Mouse (Mus musculus): ENCODE measurements around the gene Svs5. TPM values are rescaled to one million over a fixed set of nuclear protein-coding genes. Genes with fewer than 3 reads are reported as not detected.

The Svs5 gene
- total RNA-seq, 2 experiments from 2014 or later = not detected

DNA sequence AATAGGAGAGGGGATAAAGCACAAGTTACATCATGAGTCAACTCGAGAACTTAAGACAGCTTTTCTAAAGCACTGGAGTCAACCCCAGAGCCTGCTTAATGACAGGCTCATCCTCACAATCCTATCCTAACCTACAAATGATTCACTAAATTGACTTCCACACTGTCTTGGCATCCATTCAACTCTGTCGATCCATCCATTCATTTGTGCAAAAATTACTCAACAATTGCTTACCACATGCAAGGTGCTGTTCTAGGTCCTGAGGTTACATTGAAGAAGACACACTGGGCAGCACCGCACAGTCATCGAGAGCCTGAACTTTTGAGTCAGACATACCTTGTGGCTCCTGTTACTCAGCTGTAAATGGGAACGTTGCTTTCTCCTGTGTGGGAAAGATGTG lies 26.5 kb downstream of the Svs5 start:
- DNase-seq (ENCODE audit: extremely low spot score in 1 of 2, low spot score in 2 of 2) = no peak
- H3K4me3 ChIP-seq = no peak overlapping the region
- TF ChIP-seq CTCF (IDR thresholded peaks at IDR 0.05) = no peak
- intact Hi-C loops (cut with DNase I) = no loop called here
- no peak overlapping the region for H3K27ac ChIP-seq

DNA sequence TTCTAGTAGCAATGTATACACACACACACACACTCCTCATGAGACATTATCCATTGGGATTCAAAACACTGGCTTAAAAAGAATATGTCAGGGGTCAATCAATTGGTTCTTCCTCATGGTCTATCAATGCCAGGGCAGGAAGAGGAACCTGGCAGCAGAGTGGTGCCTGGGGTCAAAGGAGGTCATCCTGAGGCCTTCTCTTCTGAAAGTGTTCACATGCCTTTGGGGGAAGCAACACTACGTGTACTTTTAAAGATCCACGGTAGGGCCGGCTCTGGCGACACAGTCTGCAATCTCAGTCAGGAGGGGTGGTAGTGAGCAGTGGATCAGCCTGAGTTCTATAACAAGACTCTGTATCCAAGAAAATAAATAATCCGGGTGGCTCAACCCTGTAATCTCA lies 27.1 kb downstream of the Svs5 start:
- Histone ChIP-seq H3K4me3 (no peak overlapping the region), H3K27ac (no peak overlapping the region)
- DNase-seq (ENCODE audit: extremely low spot score in 1 of 2, low spot score in 2 of 2) = no peak
- intact Hi-C loops (cut with DNase I) = no loop called here
- no peak for TF ChIP-seq CTCF (IDR thresholded peaks at IDR 0.05)

DNA sequence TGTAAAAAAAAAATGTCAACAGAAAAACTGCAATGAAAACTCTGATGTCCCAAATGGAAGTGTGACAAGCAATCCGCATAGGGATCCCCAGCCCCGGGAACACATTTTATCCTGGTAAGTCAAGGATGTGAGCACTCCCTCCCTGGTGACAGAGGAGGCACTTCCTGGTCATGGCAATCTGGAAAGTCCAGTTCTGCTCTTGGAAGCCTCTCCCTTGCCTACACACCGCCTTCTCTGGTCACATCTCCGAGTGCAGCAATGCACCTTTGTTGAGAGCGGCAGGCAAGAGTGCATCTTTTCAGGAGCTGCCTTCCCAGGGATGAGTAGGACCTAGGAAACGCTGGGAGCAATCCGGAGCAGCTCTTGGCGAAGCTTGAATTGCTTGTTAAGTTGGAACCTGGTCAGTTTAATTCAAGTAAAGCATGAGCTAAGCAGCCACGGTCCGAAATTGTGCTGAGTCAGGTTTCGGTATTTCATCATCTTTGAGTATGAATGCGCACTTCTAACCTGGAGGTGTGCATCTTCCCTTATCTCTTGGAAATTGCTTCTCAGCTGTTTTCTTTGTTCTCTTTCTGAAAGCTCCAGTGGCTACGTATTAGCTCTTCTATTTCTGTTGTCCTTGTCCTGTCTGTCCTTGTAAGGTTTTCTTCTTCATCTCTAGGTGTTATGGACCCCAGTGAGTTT lies 28.6 kb downstream of the Svs5 start:
- TF ChIP-seq CTCF (IDR thresholded peaks at IDR 0.05) = no peak
- DNase-seq (ENCODE audit: extremely low spot score in 1 of 2, low spot score in 2 of 2) = no peak
- intact Hi-C loops (cut with DNase I) = no loop called here
- Histone ChIP-seq H3K4me3 (no peak overlapping the region), H3K27ac (no peak overlapping the region)

DNA sequence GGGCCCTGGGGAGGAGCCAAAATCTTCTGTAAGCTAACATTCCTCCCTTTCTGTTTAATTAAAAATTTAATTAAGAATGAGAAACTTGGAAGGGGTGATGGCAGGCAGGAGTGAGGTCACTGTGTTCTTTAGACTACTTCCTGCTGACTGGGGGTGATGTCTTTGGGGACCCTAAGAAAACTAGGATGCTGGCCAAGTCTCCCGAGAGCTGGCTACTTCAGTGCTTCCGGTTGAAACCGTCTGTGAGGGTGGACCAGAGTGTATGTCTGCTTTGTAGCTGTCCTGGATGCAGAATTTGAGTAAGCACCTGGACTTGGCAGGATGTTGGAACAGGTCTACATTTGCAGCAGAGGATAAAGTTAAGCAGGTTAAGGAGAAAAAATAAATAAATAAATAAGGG lies 34.4 kb downstream of the Svs5 start:
- TF ChIP-seq CTCF (IDR thresholded peaks at IDR 0.05) = no peak
- intact Hi-C loops (cut with DNase I) = no loop called here
- H3K4me3 ChIP-seq = no peak overlapping the region
- DNase-seq (ENCODE audit: extremely low spot score in 1 of 2, low spot score in 2 of 2) = no peak
- no peak overlapping the region for H3K27ac ChIP-seq

DNA sequence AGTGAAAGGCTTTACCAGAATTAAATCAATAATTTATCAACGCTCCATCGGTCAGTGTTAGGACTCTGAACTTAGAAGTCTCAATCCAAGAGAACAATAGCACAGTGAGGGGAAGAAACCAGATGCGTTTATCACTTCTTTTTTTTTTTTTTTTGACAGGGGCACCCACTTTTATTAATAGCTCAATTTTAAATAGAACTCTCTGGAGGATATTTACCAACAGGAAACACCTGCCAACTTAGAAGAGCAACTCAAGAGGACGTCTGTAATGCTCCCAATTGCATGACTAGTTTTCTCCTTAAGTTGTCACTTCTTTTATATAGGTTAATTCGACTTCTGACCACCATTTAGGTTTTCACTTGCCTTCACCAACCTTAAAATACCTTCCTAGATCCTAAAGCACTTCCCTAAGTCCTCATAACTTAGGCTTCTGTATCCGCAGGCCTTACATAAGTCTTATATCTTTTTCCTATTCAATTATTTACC lies 36.1 kb downstream of the Svs5 start:
- intact Hi-C loops (cut with DNase I) = no loop called here
- Histone ChIP-seq H3K27ac (no peak overlapping the region), H3K4me3 (no peak overlapping the region)
- TF ChIP-seq CTCF (IDR thresholded peaks at IDR 0.05) = no peak
- no peak for DNase-seq (ENCODE audit: extremely low spot score in 1 of 2, low spot score in 2 of 2)

DNA sequence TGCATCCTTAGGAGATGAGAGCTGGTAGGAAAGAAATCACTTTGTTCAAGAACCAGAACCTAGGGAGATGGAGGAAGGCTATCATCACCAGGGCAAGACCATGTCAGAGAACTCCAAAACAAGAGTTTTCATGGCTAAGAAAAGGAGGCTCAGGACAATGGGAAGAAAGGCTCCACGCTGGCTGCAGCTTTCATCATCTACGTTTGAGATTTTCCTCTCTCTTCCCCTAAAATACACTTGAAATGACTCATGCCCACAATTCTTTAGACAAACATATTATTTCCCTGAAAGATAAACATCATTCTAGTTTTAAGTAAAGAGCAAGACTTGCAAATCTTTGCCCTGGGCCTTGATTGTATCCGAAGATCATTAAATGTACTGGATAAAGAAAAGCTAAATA lies 38.8 kb downstream of the Svs5 start:
- DNase-seq (ENCODE audit: extremely low spot score in 1 of 2, low spot score in 2 of 2) = no peak
- TF ChIP-seq CTCF (IDR thresholded peaks at IDR 0.05) = no peak

DNA sequence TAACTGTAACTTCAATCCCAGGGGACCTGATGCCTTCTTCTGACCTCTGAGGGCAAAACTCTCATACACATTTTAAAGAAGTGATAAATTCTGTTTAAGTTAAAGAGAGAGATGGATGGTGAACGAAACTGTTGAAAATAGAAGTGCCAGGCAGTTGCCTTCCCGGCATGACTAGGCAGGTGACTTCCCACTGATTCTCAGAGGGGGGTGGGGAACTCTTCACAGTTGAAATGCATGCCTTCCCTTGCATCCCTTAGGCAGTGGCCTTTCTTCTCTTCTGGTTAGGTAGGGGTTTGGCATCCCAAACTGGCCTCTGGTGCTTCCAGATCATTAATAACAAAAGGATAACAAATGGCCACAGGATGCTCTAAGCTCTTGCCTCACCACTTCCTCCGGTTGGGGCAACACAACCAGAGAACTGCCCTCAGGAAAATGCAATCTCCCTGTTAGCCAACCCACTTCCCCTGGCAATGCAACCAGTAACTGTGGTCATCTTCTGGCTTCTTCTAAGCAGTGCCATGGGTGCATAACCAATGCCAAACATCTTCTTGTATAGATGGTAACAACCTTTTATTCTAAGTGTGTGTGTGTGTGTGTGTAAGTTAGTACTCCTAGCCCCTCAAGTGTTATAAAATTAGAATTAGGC lies 40.0 kb downstream of the Svs5 start:
- no peak overlapping the region for H3K27ac ChIP-seq
- TF ChIP-seq CTCF (IDR thresholded peaks at IDR 0.05) = no peak
- no peak overlapping the region for H3K4me3 ChIP-seq
- intact Hi-C loops (cut with DNase I) = no loop called here
- DNase-seq (ENCODE audit: extremely low spot score in 1 of 2, low spot score in 2 of 2) = no peak

More for the DNA sequence above, 38.8 kb downstream of the Svs5 start:
- Histone ChIP-seq H3K27ac (no peak overlapping the region), H3K4me3 (no peak overlapping the region)
- intact Hi-C loops (cut with DNase I) = no loop called here

DNA sequence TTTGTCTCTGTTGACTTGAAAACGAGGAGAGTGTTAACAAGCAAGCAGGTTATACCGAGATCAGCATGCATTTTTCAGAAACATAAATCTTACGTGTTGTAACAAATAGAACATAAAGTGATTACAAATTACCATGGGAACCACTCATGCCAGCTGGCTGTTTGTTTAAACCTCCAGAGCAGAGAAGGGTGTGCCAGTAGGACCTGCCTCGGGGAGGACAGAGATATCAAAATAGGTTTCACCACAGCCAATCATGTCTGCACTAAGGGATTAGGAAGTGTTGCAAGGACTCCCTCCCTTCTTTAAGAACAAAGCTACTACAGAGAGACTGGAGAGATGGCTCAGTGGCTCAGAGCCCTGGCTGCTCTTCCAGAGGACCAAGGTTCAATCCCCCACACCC lies 40.6 kb downstream of the Svs5 start:
- no peak overlapping the region for H3K27ac ChIP-seq
- intact Hi-C loops (cut with DNase I) = no loop called here
- DNase-seq (ENCODE audit: extremely low spot score in 1 of 2, low spot score in 2 of 2) = no peak
- no peak overlapping the region for H3K4me3 ChIP-seq
- TF ChIP-seq CTCF (IDR thresholded peaks at IDR 0.05) = no peak

DNA sequence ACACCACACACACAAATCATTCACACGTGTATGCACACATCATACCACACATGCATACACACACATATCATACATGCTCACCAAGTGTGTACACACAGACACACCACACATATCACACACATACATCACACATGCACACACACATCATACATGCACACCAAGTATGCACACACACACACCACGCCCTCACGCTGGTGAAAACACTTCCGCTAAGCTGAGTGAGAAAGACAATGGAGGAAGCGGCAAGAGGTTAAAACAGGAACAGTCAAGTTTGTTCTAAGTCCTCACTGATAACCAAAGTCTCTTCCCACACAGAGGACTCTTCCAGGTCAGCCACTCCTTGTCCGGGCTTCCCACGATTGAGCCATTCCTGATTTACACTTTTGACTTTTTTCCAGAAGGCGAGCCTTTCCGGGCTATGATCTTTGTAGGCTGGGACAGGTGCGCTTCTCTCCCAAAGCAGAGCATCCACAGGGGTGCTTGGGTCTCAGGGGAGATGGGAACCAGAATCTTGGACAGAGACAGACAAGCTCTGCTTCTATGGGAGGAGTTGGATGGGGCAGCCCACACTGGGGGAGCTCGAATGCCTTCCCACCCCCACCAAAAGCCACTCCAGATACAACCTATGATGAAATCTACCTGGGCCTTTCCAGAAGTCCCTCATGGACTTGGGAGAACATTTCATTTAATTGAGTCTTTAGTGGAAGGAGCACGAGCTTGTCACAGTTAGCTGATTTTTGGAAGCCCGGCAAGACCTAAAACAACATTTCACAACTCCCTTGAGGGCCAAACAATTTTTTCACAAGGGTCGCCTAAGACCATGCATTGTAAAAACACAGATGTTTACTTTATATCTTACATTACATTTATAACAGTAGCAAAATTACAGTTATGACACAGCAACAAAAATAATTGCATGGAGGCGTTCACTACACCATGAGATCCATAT lies 45.2 kb downstream of the Svs5 start:
- DNase-seq (ENCODE audit: extremely low spot score in 1 of 2, low spot score in 2 of 2) = no peak
- intact Hi-C loops (cut with DNase I) = no loop called here
- H3K27ac ChIP-seq = no peak overlapping the region
- H3K4me3 ChIP-seq = no peak overlapping the region
- no peak for TF ChIP-seq CTCF (IDR thresholded peaks at IDR 0.05)

DNA sequence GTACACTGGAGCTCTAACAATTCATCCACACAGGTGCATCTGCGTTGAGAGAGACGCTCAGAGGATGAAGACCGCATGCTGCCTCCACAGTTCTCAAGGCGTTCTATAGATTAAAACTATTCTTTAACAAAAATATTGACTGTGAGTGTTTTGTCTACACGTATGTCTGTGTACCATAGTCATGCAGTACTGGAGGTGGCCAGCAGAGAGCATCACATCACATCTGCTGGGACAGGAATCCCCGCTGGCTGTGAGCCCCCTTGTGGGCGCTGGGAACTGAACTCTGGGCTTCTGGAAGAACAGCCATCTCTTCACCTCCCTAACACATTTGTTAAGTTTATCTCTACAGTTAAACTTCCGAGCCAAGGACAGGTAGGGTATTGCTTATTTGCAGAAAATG lies 49.2 kb downstream of the Svs5 start:
- DNase-seq (ENCODE audit: extremely low spot score in 1 of 2, low spot score in 2 of 2) = no peak
- TF ChIP-seq CTCF (IDR thresholded peaks at IDR 0.05) = peak; percentile 14
- intact Hi-C loops (cut with DNase I) = no loop called here

DNA sequence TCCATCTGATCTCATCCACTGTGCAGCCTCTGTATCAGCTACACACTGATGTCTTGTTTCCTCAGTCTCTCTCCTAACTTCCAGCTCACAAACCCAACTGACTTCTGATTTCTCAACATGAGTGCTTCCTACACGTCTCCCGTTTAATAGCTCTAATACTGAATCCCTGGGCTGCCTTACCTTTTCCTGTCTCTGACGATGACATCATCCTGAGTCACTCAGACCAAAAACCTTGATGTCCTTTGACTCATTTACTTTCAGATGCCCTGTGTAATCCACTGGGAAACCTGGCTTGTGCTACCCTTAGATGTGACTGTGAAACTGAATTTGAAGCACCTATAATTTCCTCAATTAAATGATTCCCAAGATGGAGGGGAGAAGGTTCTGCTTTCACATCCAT lies 50.4 kb downstream of the Svs5 start:
- Histone ChIP-seq H3K4me3 (no peak overlapping the region), H3K27ac (no peak overlapping the region)
- intact Hi-C loops (cut with DNase I) = no loop called here
- TF ChIP-seq CTCF (IDR thresholded peaks at IDR 0.05) = no peak
- DNase-seq (ENCODE audit: extremely low spot score in 1 of 2, low spot score in 2 of 2) = no peak

More for the DNA sequence above, 49.2 kb downstream of the Svs5 start:
- H3K4me3 ChIP-seq = no peak overlapping the region
- no peak overlapping the region for H3K27ac ChIP-seq

Small RNA genes within 50 kb of the gene (microRNA-seq; reads per million reads assigned to microRNA genes)
- 0 reads per million in 2 experiments for gene Mir7678

Other genes with a start within 250 kb of the Svs5 start
- gene Kcns1, start 161.6 kb upstream of the Svs5 start, total RNA-seq (2021) = 10 to 100 TPM; 20.3 to 20.7 TPM
- not detected for gene Wfdc5, start 150.0 kb upstream of the Svs5 start, total RNA-seq (2021)
- not detected for gene Wfdc12, start 142.1 kb upstream of the Svs5 start, total RNA-seq (2021)
- not detected for gene Wfdc15a, start 132.6 kb upstream of the Svs5 start, total RNA-seq (2021)
- gene Wfdc15b, start 111.1 kb upstream of the Svs5 start, total RNA-seq (2021) = not detected
- gene Svs2, start 94.3 kb upstream of the Svs5 start, total RNA-seq (2021) = not detected
- gene Svs3b, start 76.1 kb upstream of the Svs5 start, total RNA-seq (2021) = not detected
- gene Svs4, start 54.3 kb upstream of the Svs5 start, total RNA-seq (2021) = not detected
- not detected for gene Svs3a, start 43.5 kb upstream of the Svs5 start, total RNA-seq (2021)
- not detected for gene Svs6, start 16.0 kb upstream of the Svs5 start, total RNA-seq (2021)
- not detected for gene Slpi, start 56.4 kb downstream of the Svs5 start, total RNA-seq (2021)
- gene Rbpjl, start 70.4 kb downstream of the Svs5 start, total RNA-seq (2021) = under 1 TPM; 0.20 to 0.23 TPM
- gene Matn4, start 72.4 kb downstream of the Svs5 start, total RNA-seq (2021) = 10 to 100 TPM; 10.4 to 11.0 TPM
- gene Sdc4, start 111.1 kb downstream of the Svs5 start, total RNA-seq (2021) = 10 to 100 TPM; 78.7 to 93.2 TPM
- 10 to 100 TPM; 40.8 to 41.3 TPM for gene Sys1, start 124.2 kb downstream of the Svs5 start, total RNA-seq (2021)
- gene Gm20458, start 128.2 kb downstream of the Svs5 start, total RNA-seq (2021) = 10 to 100 TPM; 10.2 to 14.1 TPM
- not detected for gene Trp53tg5, start 141.0 kb downstream of the Svs5 start, total RNA-seq (2021)
- 100 to 1,000 TPM; 102 to 106 TPM for gene Dbndd2, start 153.4 kb downstream of the Svs5 start, total RNA-seq (2021)
- 10 to 100 TPM; 86.3 to 87.0 TPM for gene Pigt, start 164.8 kb downstream of the Svs5 start, total RNA-seq (2021)
- 1 to 10 TPM in 1 of 2 experiments, under 1 TPM in 1; 0.70 to 1.3 TPM for gene Wfdc2, start 229.7 kb downstream of the Svs5 start, total RNA-seq (2021)
- gene Spint3, start 240.7 kb downstream of the Svs5 start, total RNA-seq (2021) = not detected

All from left cerebral cortex, adult 2 months (tissue).